In genomic region chr9:103653995-103654587, GRCm38 (mm10) we compare ENCODE assay signal across 10 mouse cellular contexts.
DNase-seq lines count a peak whose midpoint lies in the region; ATAC-seq lines count a peak whose summit lies in the region.
"Had no signal": no experiment of that assay in that cellular context is flagged by ENCODE, and none has a peak within 500 bp of the region (broad histone marks: within the 10 kb centered on the region; RNA-seq: fewer than 3 reads in every experiment).

No protein-coding gene starts in this region.

- WGBS in hindbrain, embryonic 13.5 days: 13% methylated on average over 10 of the region's 10 CpGs
- 13% methylated on average over 10 of the region's 10 CpGs for WGBS in midbrain, embryonic 15.5 days

- no peak for ATAC-seq in CD4-positive, CD25-positive, alpha-beta regulatory T cell, adult 4 months
- ATAC-seq in hindbrain, embryonic 13.5 days (ENCODE audit: low FRiP score): peak; percentile 52
- peak; percentile 53; the same call in 1 of the 2 replicates for ATAC-seq in midbrain, embryonic 15.5 days (replicated peaks)

- peaks cover 71% of the 10 kb centered on the region for H3K4me1 ChIP-seq in hindbrain, embryonic 13.5 days (replicated peaks)
- peaks cover 57% of the 10 kb centered on the region for H3K4me1 ChIP-seq in midbrain, embryonic 15.5 days

- peak overlapping the region; percentile 82 for H3K27ac ChIP-seq in hindbrain, embryonic 13.5 days
- H3K27ac ChIP-seq in midbrain, embryonic 15.5 days: peak overlapping the region; percentile 63
- H3K27ac ChIP-seq: heart, embryonic 13.5 days had no signal

- H3K9ac ChIP-seq in hindbrain, embryonic 13.5 days: no peak overlapping the region
- no peak overlapping the region for H3K9ac ChIP-seq in midbrain, embryonic 15.5 days
- H3K9ac ChIP-seq: heart, embryonic 13.5 days had no signal

- peak overlapping the region; percentile 14; the same call in 1 of the 2 replicates for H3K4me2 ChIP-seq in hindbrain, embryonic 13.5 days
- no peak overlapping the region for H3K4me2 ChIP-seq in midbrain, embryonic 15.5 days
- H3K4me2 ChIP-seq: heart, embryonic 13.5 days had no signal

- no peaks in the 10 kb centered on the region for H3K9me3 ChIP-seq in hindbrain, embryonic 13.5 days
- no peaks in the 10 kb centered on the region for H3K9me3 ChIP-seq in midbrain, embryonic 15.5 days
- H3K9me3 ChIP-seq: heart, embryonic 13.5 days had no signal

- DNase-seq in CD4-positive, CD25-positive, alpha-beta regulatory T cell, adult 2 months (ENCODE audit: low read depth, low spot score): peak; percentile 8
- peak; percentile 72 for DNase-seq in embryo, embryonic 11 days
- no peak for DNase-seq in T-cell, adult 2 months (ENCODE audit: low spot score)
- no peak for DNase-seq in right cerebral cortex, postnatal 4 days
- DNase-seq in spleen, postnatal 14 days (ENCODE audit: low spot score in 2 of 2): no peak
- DNase-seq: cerebellum, adult 9-11 months had no signal

- no peaks in the 10 kb centered on the region for H3K27me3 ChIP-seq in hindbrain, embryonic 13.5 days
- H3K27me3 ChIP-seq in midbrain, embryonic 15.5 days (replicated peaks): no peaks in the 10 kb centered on the region
- H3K27me3 ChIP-seq: heart, embryonic 13.5 days had no signal

- no peaks in the 10 kb centered on the region for H3K36me3 ChIP-seq in hindbrain, embryonic 13.5 days
- H3K36me3 ChIP-seq in midbrain, embryonic 15.5 days (replicated peaks): no peaks in the 10 kb centered on the region
- H3K36me3 ChIP-seq: heart, embryonic 13.5 days had no signal

- no peak overlapping the region for H3K4me3 ChIP-seq in hindbrain, embryonic 13.5 days
- H3K4me3 ChIP-seq in midbrain, embryonic 15.5 days: no peak overlapping the region
- H3K4me3 ChIP-seq: heart, embryonic 13.5 days had no signal

Comparison
In these comparisons a context has a peak if more than half of its experiments do, and no peak if none do; other contexts are left out.
1. DNase-seq: peak in CD4-positive, CD25-positive, alpha-beta regulatory T cell, adult 2 months (single experiment) and embryo, embryonic 11 days (single experiment); none in T-cell, adult 2 months (single experiment), right cerebral cortex, postnatal 4 days (single experiment) and spleen, postnatal 14 days (0 of 2).